Comparison of ENCODE assay signal across 9 mouse cellular contexts in genomic region chr5:43360298-43360697, GRCm38 (mm10).
A peak's percentile ranks its signal among the peaks of the same experiment; 100 is the strongest.
DNase-seq lines count a peak whose midpoint lies in the region; ATAC-seq lines count a peak whose summit lies in the region.
"Had no signal": no experiment of that assay in that cellular context is flagged by ENCODE, and none has a peak within 500 bp of the region (broad histone marks: within the 10 kb centered on the region; RNA-seq: fewer than 3 reads in every experiment).

No protein-coding gene starts in this region.

- H3K4me1 ChIP-seq in kidney, embryonic 15.5 days, result no peaks in the 10 kb centered on the region
- peaks cover 3% of the 10 kb centered on the region for H3K4me1 ChIP-seq in forebrain, embryonic 15.5 days

- H3K9me3 ChIP-seq in kidney, embryonic 15.5 days (replicated peaks), result no peaks in the 10 kb centered on the region
- no peaks in the 10 kb centered on the region for H3K9me3 ChIP-seq in forebrain, embryonic 15.5 days
- H3K9me3 ChIP-seq: lung, embryonic 15.5 days had no signal

- DNase-seq in adrenal gland, adult (ENCODE audit: inconsistent age in 2 of 2, low spot score in 1 of 2), result peak; percentile 44 to 78
- DNase-seq in adrenal gland, adult 8-10 months, result no peak
- DNase-seq in kidney, postnatal 36 days, result peak; percentile 43 to 60
- peak; percentile 37 for DNase-seq in R1 (ENCODE audit: low read depth, low spot score)
- peak; percentile 35 for DNase-seq in fibroblast of lung, adult 2 months (ENCODE audit: low read depth)
- peak; percentile 21 for DNase-seq in naive thymus-derived CD4-positive, alpha-beta T cell, adult 2 months (ENCODE audit: low read depth)

- H3K4me2 ChIP-seq in kidney, embryonic 15.5 days, result no peak overlapping the region
- H3K4me2 ChIP-seq in forebrain, embryonic 15.5 days (replicated peaks), result no peak overlapping the region
- H3K4me2 ChIP-seq: lung, embryonic 15.5 days had no signal

- no peak overlapping the region for H3K9ac ChIP-seq in kidney, embryonic 15.5 days
- no peak overlapping the region for H3K9ac ChIP-seq in forebrain, embryonic 15.5 days (replicated peaks)
- H3K9ac ChIP-seq: lung, embryonic 15.5 days had no signal

- H3K4me3 ChIP-seq in kidney, embryonic 15.5 days (replicated peaks), result no peak overlapping the region
- H3K4me3 ChIP-seq in forebrain, embryonic 15.5 days, result no peak overlapping the region
- H3K4me3 ChIP-seq: lung, embryonic 15.5 days had no signal

- no peaks in the 10 kb centered on the region for H3K27me3 ChIP-seq in kidney, embryonic 15.5 days
- H3K27me3 ChIP-seq in forebrain, embryonic 15.5 days, result no peaks in the 10 kb centered on the region
- H3K27me3 ChIP-seq: lung, embryonic 15.5 days had no signal

- no peak for ATAC-seq in kidney, embryonic 15.5 days (replicated peaks; ENCODE audit: low FRiP score)
- no peak for ATAC-seq in forebrain, embryonic 15.5 days (replicated peaks)

- 43% methylated on average over 3 of the region's 3 CpGs for WGBS in kidney, embryonic 15.5 days
- 47% methylated on average over 3 of the region's 3 CpGs for WGBS in forebrain, embryonic 15.5 days

- H3K27ac ChIP-seq in kidney, embryonic 15.5 days, result no peak overlapping the region
- no peak overlapping the region for H3K27ac ChIP-seq in forebrain, embryonic 15.5 days (replicated peaks)
- H3K27ac ChIP-seq: lung, embryonic 15.5 days had no signal

- no peaks in the 10 kb centered on the region for H3K36me3 ChIP-seq in kidney, embryonic 15.5 days
- H3K36me3 ChIP-seq in forebrain, embryonic 15.5 days, result no peaks in the 10 kb centered on the region
- H3K36me3 ChIP-seq: lung, embryonic 15.5 days had no signal
